ENCODE assay signal across 19 mouse cellular contexts in genomic region chr6:113614152-113614551, GRCm38 (mm10). TPM values are rescaled to one million over a fixed set of nuclear protein-coding genes. Genes with fewer than 3 reads are reported as not detected.
"Had no signal": no experiment of that assay in that cellular context is flagged by ENCODE, and none has a peak within 500 bp of the region (broad histone marks: within the 10 kb centered on the region; RNA-seq: fewer than 3 reads in every experiment).

No protein-coding gene starts in this region.

- H3K4me3 ChIP-seq: liver, embryonic 13.5 days had no signal

- H3K27ac ChIP-seq: liver, embryonic 13.5 days had no signal

- DNase-seq: kidney, adult 2 months; kidney, postnatal 10 days; kidney, postnatal 36 days; liver, embryonic 13.5 days; lung, adult 2 months; lung, postnatal 14 days; lung, postnatal 4 days; midbrain, embryonic 14.5 days; thymus, adult 2 months; thymus, postnatal 25 days had no signal

RNA-seq across cellular contexts. Expression of gene Fancd2os, which starts 13.6 kb away (rescaled TPM):
- total RNA-seq: liver, adult 2 months; megakaryocyte progenitor cell, adult 5-6 weeks; megakaryocyte-erythroid progenitor cell, adult 5-6 weeks; midbrain, postnatal 0 days had no signal
- polyA plus RNA-seq: intestine, postnatal 0 days; liver, adult 2 months; liver, embryonic 16.5 days; lung, adult 2 months; midbrain, embryonic 14.5 days; neural tube, embryonic 11.5 days; neural tube, embryonic 14.5 days; spleen, adult 2 months; thymus, adult 2 months had no signal
